Comparison of ENCODE assay signal across 19 mouse cellular contexts in the genomic region with DNA sequence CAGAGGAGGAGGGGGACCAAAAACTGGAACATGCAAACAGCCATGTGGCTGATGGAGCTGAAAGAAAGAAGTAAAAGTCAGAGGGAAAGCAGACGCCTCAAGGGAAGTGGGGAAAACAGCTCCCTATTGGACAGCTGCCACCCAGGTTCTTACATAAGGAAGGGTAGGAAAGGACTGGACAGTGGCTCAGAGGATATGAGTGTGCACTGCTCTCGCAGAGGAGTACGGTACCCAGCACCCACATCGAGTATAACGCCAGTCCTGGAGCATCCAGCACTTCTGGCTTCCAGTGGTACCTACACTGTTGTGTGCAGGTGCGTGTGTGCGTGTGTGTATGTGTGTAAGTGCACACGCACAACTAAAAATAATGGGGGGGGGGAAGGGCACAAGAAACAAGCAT. TPM values are rescaled to one million over a fixed set of nuclear protein-coding genes. Genes with fewer than 3 reads are reported as not detected.
DNase-seq lines count a peak whose midpoint lies in the region; ATAC-seq lines count a peak whose summit lies in the region.
"Had no signal": no experiment of that assay in that cellular context is flagged by ENCODE, and none has a peak within 500 bp of the region (broad histone marks: within the 10 kb centered on the region; RNA-seq: fewer than 3 reads in every experiment).

No protein-coding gene starts in this region.

- ATAC-seq in embryonic facial prominence, embryonic 15.5 days (ENCODE audit: insufficient number of reproducible peaks, low FRiP score, low TSS enrichment, low read depth), result no peak
- ATAC-seq in intestine, embryonic 15.5 days, result 0 out of 2 replicates have a peak, but pooled peaks have one; percentile 9
- ATAC-seq in intestine, embryonic 16.5 days, result no peak
- no peak for ATAC-seq in midbrain, embryonic 13.5 days
- ATAC-seq in midbrain, embryonic 11.5 days (ENCODE audit: low FRiP score), result no peak
- ATAC-seq: intestine, postnatal 0 days had no signal

- no peaks in the 10 kb centered on the region for H3K36me3 ChIP-seq in embryonic facial prominence, embryonic 15.5 days
- H3K36me3 ChIP-seq in embryonic facial prominence, embryonic 10.5 days (replicated peaks), result no peaks in the 10 kb centered on the region
- H3K36me3 ChIP-seq in intestine, embryonic 15.5 days, result no peaks in the 10 kb centered on the region
- H3K36me3 ChIP-seq in intestine, embryonic 16.5 days (ENCODE audit: control insufficient read depth, insufficient read depth, low read length), result no peaks in the 10 kb centered on the region
- no peaks in the 10 kb centered on the region for H3K36me3 ChIP-seq in midbrain, embryonic 13.5 days
- H3K36me3 ChIP-seq in midbrain, embryonic 11.5 days (ENCODE audit: control insufficient read depth, insufficient read depth, low read length), result no peaks in the 10 kb centered on the region
- H3K36me3 ChIP-seq: forebrain, embryonic 12.5 days; G1E; hindbrain, embryonic 15.5 days had no signal

- 0 out of 2 replicates have a peak, but pooled peaks cover 4% of the 10 kb centered on the region for H3K27me3 ChIP-seq in embryonic facial prominence, embryonic 15.5 days
- H3K27me3 ChIP-seq in embryonic facial prominence, embryonic 10.5 days (replicated peaks; ENCODE audit: low read depth, poor library complexity, severe bottlenecking), result peaks cover 44% of the 10 kb centered on the region
- 0 out of 2 replicates have a peak, but pooled peaks cover 2% of the 10 kb centered on the region for H3K27me3 ChIP-seq in intestine, embryonic 15.5 days (replicated peaks)
- no peaks in the 10 kb centered on the region for H3K27me3 ChIP-seq in intestine, embryonic 16.5 days (replicated peaks; ENCODE audit: control insufficient read depth, insufficient read depth, low read length)
- H3K27me3 ChIP-seq in midbrain, embryonic 13.5 days, result 0 out of 2 replicates have a peak, but pooled peaks cover 5% of the 10 kb centered on the region
- H3K27me3 ChIP-seq in midbrain, embryonic 11.5 days (ENCODE audit: control insufficient read depth, insufficient read depth, low read length), result no peaks in the 10 kb centered on the region
- H3K27me3 ChIP-seq: forebrain, embryonic 12.5 days; hindbrain, embryonic 15.5 days had no signal

- no peak overlapping the region for H3K4me3 ChIP-seq in embryonic facial prominence, embryonic 15.5 days (replicated peaks)
- H3K4me3 ChIP-seq in embryonic facial prominence, embryonic 10.5 days, result no peak overlapping the region
- H3K4me3 ChIP-seq in intestine, embryonic 15.5 days (replicated peaks), result no peak overlapping the region
- no peak overlapping the region for H3K4me3 ChIP-seq in intestine, embryonic 16.5 days (ENCODE audit: low read length)
- H3K4me3 ChIP-seq in midbrain, embryonic 13.5 days (replicated peaks), result no peak overlapping the region
- no peak overlapping the region for H3K4me3 ChIP-seq in midbrain, embryonic 11.5 days (ENCODE audit: low read depth, low read length)
- H3K4me3 ChIP-seq: forebrain, embryonic 12.5 days; hindbrain, embryonic 15.5 days had no signal

- no peak for DNase-seq in embryonic facial prominence, embryonic 10.5 days (ENCODE audit: low spot score)
- DNase-seq in midbrain, embryonic 11.5 days (ENCODE audit: low spot score, missing footprints), result no peak
- no peak for DNase-seq in spleen, postnatal 10 days (ENCODE audit: low spot score in 2 of 2)
- no peak for DNase-seq in layer of hippocampus, postnatal 36 days

- H3K4me1 ChIP-seq in embryonic facial prominence, embryonic 15.5 days, result peaks cover 12% of the 10 kb centered on the region; the same call in 1 of the 2 replicates
- H3K4me1 ChIP-seq in embryonic facial prominence, embryonic 10.5 days, result peaks cover 26% of the 10 kb centered on the region
- H3K4me1 ChIP-seq in intestine, embryonic 15.5 days (replicated peaks), result no peaks in the 10 kb centered on the region
- 0 out of 2 replicates have a peak, but pooled peaks cover 5% of the 10 kb centered on the region for H3K4me1 ChIP-seq in intestine, embryonic 16.5 days (ENCODE audit: control insufficient read depth, insufficient read depth, low read length)
- peaks cover 28% of the 10 kb centered on the region for H3K4me1 ChIP-seq in midbrain, embryonic 13.5 days (replicated peaks)
- peaks cover 19% of the 10 kb centered on the region for H3K4me1 ChIP-seq in midbrain, embryonic 11.5 days (ENCODE audit: control insufficient read depth, insufficient read depth, low read length)

- 0 out of 2 replicates have a peak overlapping the region, but pooled peaks have one; percentile 22 for H3K9ac ChIP-seq in embryonic facial prominence, embryonic 15.5 days
- H3K9ac ChIP-seq in intestine, embryonic 15.5 days, result no peak overlapping the region
- H3K9ac ChIP-seq in intestine, embryonic 16.5 days (ENCODE audit: low read depth, low read length), result no peak overlapping the region
- H3K9ac ChIP-seq in midbrain, embryonic 13.5 days (replicated peaks), result 0 out of 2 replicates have a peak overlapping the region, but pooled peaks have one; percentile 19
- H3K9ac ChIP-seq in midbrain, embryonic 11.5 days (ENCODE audit: low read length), result no peak overlapping the region
- H3K9ac ChIP-seq: forebrain, embryonic 12.5 days; hindbrain, embryonic 15.5 days had no signal

- no peak overlapping the region for H3K4me2 ChIP-seq in embryonic facial prominence, embryonic 15.5 days (replicated peaks)
- H3K4me2 ChIP-seq in intestine, embryonic 15.5 days (replicated peaks), result no peak overlapping the region
- no peak overlapping the region for H3K4me2 ChIP-seq in intestine, embryonic 16.5 days (ENCODE audit: low read depth, low read length)
- H3K4me2 ChIP-seq in midbrain, embryonic 13.5 days (replicated peaks), result no peak overlapping the region
- no peak overlapping the region for H3K4me2 ChIP-seq in midbrain, embryonic 11.5 days
- H3K4me2 ChIP-seq: forebrain, embryonic 12.5 days; heart, embryonic 11.5 days; hindbrain, embryonic 15.5 days had no signal

- no peak overlapping the region for H3K27ac ChIP-seq in embryonic facial prominence, embryonic 15.5 days (replicated peaks)
- H3K27ac ChIP-seq in embryonic facial prominence, embryonic 10.5 days (replicated peaks), result no peak overlapping the region
- no peak overlapping the region for H3K27ac ChIP-seq in intestine, embryonic 15.5 days
- H3K27ac ChIP-seq in intestine, embryonic 16.5 days (ENCODE audit: low read length), result no peak overlapping the region
- no peak overlapping the region; the same call in 1 of the 2 replicates for H3K27ac ChIP-seq in midbrain, embryonic 13.5 days
- H3K27ac ChIP-seq in midbrain, embryonic 11.5 days (ENCODE audit: low read depth, low read length), result no peak overlapping the region
- H3K27ac ChIP-seq: hindbrain, embryonic 15.5 days; kidney, postnatal 0 days had no signal

- H3K9me3 ChIP-seq in embryonic facial prominence, embryonic 15.5 days (replicated peaks), result no peaks in the 10 kb centered on the region
- no peaks in the 10 kb centered on the region for H3K9me3 ChIP-seq in embryonic facial prominence, embryonic 10.5 days
- no peaks in the 10 kb centered on the region for H3K9me3 ChIP-seq in intestine, embryonic 15.5 days
- no peaks in the 10 kb centered on the region for H3K9me3 ChIP-seq in intestine, embryonic 16.5 days (ENCODE audit: control insufficient read depth, low read length)
- no peaks in the 10 kb centered on the region for H3K9me3 ChIP-seq in midbrain, embryonic 13.5 days
- H3K9me3 ChIP-seq in midbrain, embryonic 11.5 days (ENCODE audit: control insufficient read depth, low read length), result no peaks in the 10 kb centered on the region
- H3K9me3 ChIP-seq: forebrain, embryonic 12.5 days; G1E; hindbrain, embryonic 15.5 days had no signal

- WGBS in embryonic facial prominence, embryonic 15.5 days, result 64% methylated on average over 8 of the region's 8 CpGs
- WGBS in embryonic facial prominence, embryonic 10.5 days, result 70% methylated on average over 8 of the region's 8 CpGs
- 71% methylated on average over 8 of the region's 8 CpGs for WGBS in intestine, embryonic 15.5 days
- WGBS in intestine, embryonic 16.5 days, result 65% methylated on average over 8 of the region's 8 CpGs
- 74% methylated on average over 8 of the region's 8 CpGs for WGBS in midbrain, embryonic 13.5 days
- WGBS in midbrain, embryonic 11.5 days, result 71% methylated on average over 8 of the region's 8 CpGs

RNA-seq across cellular contexts. Expression of a gene that starts 11.0 kb away (rescaled TPM):
- polyA plus RNA-seq in embryonic facial prominence, embryonic 15.5 days (2015; fragmentation: Nextera tagmentation; extraction: Ambion mirVana), result 2.1 and 2.7 TPM in 2 replicates
- polyA plus RNA-seq in embryonic facial prominence, embryonic 10.5 days (2016; fragmentation: Nextera tagmentation; extraction: Ambion mirVana), result 4.1 and 4.7 TPM in 2 replicates
- polyA plus RNA-seq in intestine, embryonic 15.5 days (2015; fragmentation: Nextera tagmentation; extraction: Ambion mirVana), result 0.06 and 0.09 TPM in 2 replicates
- polyA plus RNA-seq in intestine, embryonic 16.5 days (2015; fragmentation: Nextera tagmentation; extraction: Ambion mirVana), result 0.09 TPM in 1 of 2 replicates, not detected in the other
- 7.7 and 8.9 TPM in 2 replicates for polyA plus RNA-seq in midbrain, embryonic 13.5 days (2015; fragmentation: Nextera tagmentation; extraction: Ambion mirVana)
- polyA plus RNA-seq in midbrain, embryonic 11.5 days (2014; fragmentation: Nextera tagmentation; extraction: Ambion mirVana), result 10.7 and 11.0 TPM in 2 replicates
- total RNA-seq in layer of hippocampus, postnatal 36 days (2021), result 1 to 10 TPM; 1.3 to 1.5 TPM
- total RNA-seq: adrenal gland, postnatal 14 days; G1E; gastrocnemius, adult 18-20 months; heart, postnatal 10 days had no signal
- polyA plus RNA-seq: gonadal fat pad, adult 2 months; heart, embryonic 11.5 days; intestine, postnatal 0 days; kidney, postnatal 0 days; liver, embryonic 16.5 days had no signal

RNA-seq across cellular contexts. Expression of a gene that starts 18.2 kb away (rescaled TPM):
- 20.1 and 22.7 TPM in 2 replicates for polyA plus RNA-seq in embryonic facial prominence, embryonic 15.5 days (2015; fragmentation: Nextera tagmentation; extraction: Ambion mirVana)
- polyA plus RNA-seq in embryonic facial prominence, embryonic 10.5 days (2016; fragmentation: Nextera tagmentation; extraction: Ambion mirVana), result 28.3 and 35.3 TPM in 2 replicates
- polyA plus RNA-seq in intestine, embryonic 15.5 days (2015; fragmentation: Nextera tagmentation; extraction: Ambion mirVana), result 8.9 and 10.1 TPM in 2 replicates
- polyA plus RNA-seq in intestine, embryonic 16.5 days (2015; fragmentation: Nextera tagmentation; extraction: Ambion mirVana), result 6.1 and 6.8 TPM in 2 replicates
- polyA plus RNA-seq in midbrain, embryonic 13.5 days (2015; fragmentation: Nextera tagmentation; extraction: Ambion mirVana), result 57.1 and 60.0 TPM in 2 replicates
- 49.3 and 52.9 TPM in 2 replicates for polyA plus RNA-seq in midbrain, embryonic 11.5 days (2014; fragmentation: Nextera tagmentation; extraction: Ambion mirVana)
- 10 to 100 TPM; 14.8 to 16.0 TPM for total RNA-seq in layer of hippocampus, postnatal 36 days (2021)
- polyA plus RNA-seq: G1E had no signal

RNA-seq across cellular contexts. Expression of a gene that starts 35.9 kb away (rescaled TPM):
- 231 and 235 TPM in 2 replicates for polyA plus RNA-seq in embryonic facial prominence, embryonic 15.5 days (2015; fragmentation: Nextera tagmentation; extraction: Ambion mirVana)
- polyA plus RNA-seq in embryonic facial prominence, embryonic 10.5 days (2016; fragmentation: Nextera tagmentation; extraction: Ambion mirVana), result 185 and 189 TPM in 2 replicates
- 201 and 203 TPM in 2 replicates for polyA plus RNA-seq in intestine, embryonic 15.5 days (2015; fragmentation: Nextera tagmentation; extraction: Ambion mirVana)
- polyA plus RNA-seq in intestine, embryonic 16.5 days (2015; fragmentation: Nextera tagmentation; extraction: Ambion mirVana), result 204 and 218 TPM in 2 replicates
- 190 and 202 TPM in 2 replicates for polyA plus RNA-seq in midbrain, embryonic 13.5 days (2015; fragmentation: Nextera tagmentation; extraction: Ambion mirVana)
- 178 and 194 TPM in 2 replicates for polyA plus RNA-seq in midbrain, embryonic 11.5 days (2014; fragmentation: Nextera tagmentation; extraction: Ambion mirVana)
- total RNA-seq in layer of hippocampus, postnatal 36 days (2021), result 100 to 1,000 TPM; 144 TPM

RNA-seq across cellular contexts. Expression of a gene that starts 36.2 kb away (rescaled TPM):
- 117 and 121 TPM in 2 replicates for polyA plus RNA-seq in embryonic facial prominence, embryonic 15.5 days (2015; fragmentation: Nextera tagmentation; extraction: Ambion mirVana)
- polyA plus RNA-seq in embryonic facial prominence, embryonic 10.5 days (2016; fragmentation: Nextera tagmentation; extraction: Ambion mirVana), result 92.1 and 98.5 TPM in 2 replicates
- polyA plus RNA-seq in intestine, embryonic 15.5 days (2015; fragmentation: Nextera tagmentation; extraction: Ambion mirVana), result 135 and 136 TPM in 2 replicates
- polyA plus RNA-seq in intestine, embryonic 16.5 days (2015; fragmentation: Nextera tagmentation; extraction: Ambion mirVana), result 159 TPM in 2 replicates
- 126 and 129 TPM in 2 replicates for polyA plus RNA-seq in midbrain, embryonic 13.5 days (2015; fragmentation: Nextera tagmentation; extraction: Ambion mirVana)
- 107 and 108 TPM in 2 replicates for polyA plus RNA-seq in midbrain, embryonic 11.5 days (2014; fragmentation: Nextera tagmentation; extraction: Ambion mirVana)
- 10 to 100 TPM; 57.1 to 60.1 TPM for total RNA-seq in layer of hippocampus, postnatal 36 days (2021)

Comparison
In these comparisons a context has a peak if more than half of its experiments do, and no peak if none do; other contexts are left out.
1. H3K9ac ChIP-seq: peak in embryonic facial prominence, embryonic 15.5 days (single experiment) and midbrain, embryonic 13.5 days (single experiment); none in intestine, embryonic 15.5 days (single experiment), intestine, embryonic 16.5 days (single experiment) and midbrain, embryonic 11.5 days (single experiment).